Mouse (Mus musculus) liver, embryonic 15.5 days (tissue): ENCODE measurements at regions not wholly inside any gene's neighbourhood (a gene's known extent, or its start where the extent isn't known, plus 50 kb on each side); places are given as distances from the start of the nearest gene placed in this dataset.

Source experiments
- ATAC-seq: fragments of 200-750 bp; cut with Nextera tagmentation; 2 replicates; pipeline ENCODE4 v1.8.0; 2017; ENCODE audit warnings: moderate number of reproducible peaks, mild to moderate bottlenecking, moderate library complexity; ENCODE audit not compliant: insufficient read depth
- H3K27ac ChIP-seq: fragments of 300-500 bp; sonication (generic); replicated peaks from 2 replicates; pipeline ENCODE4 v1.5.1; 2015; ENCODE audit warnings: mild to moderate bottlenecking, inconsistent platforms
- H3K27me3 ChIP-seq: fragments of 300-500 bp; sonication (generic); 2 replicates; pipeline ENCODE4 v1.6.1; 2015; ENCODE audit warnings: mild to moderate bottlenecking, inconsistent platforms
- H3K36me3 ChIP-seq: fragments of 300-500 bp; sonication (generic); replicated peaks from 2 replicates; pipeline ENCODE4 v1.6.1; 2015; ENCODE audit warnings: moderate library complexity, mild to moderate bottlenecking, inconsistent platforms
- H3K4me1 ChIP-seq: fragments of 300-500 bp; sonication (generic); replicated peaks from 2 replicates; pipeline ENCODE4 v1.6.1; 2015; ENCODE audit warnings: inconsistent platforms
- H3K4me2 ChIP-seq: fragments of 300-500 bp; sonication (generic); 2 replicates; pipeline ENCODE4 v1.6.1; 2015; ENCODE audit warnings: moderate library complexity, mild to moderate bottlenecking, inconsistent platforms
- H3K4me3 ChIP-seq: fragments of 300-500 bp; sonication (generic); replicated peaks from 2 replicates; pipeline ENCODE4 v1.5.1; 2015; ENCODE audit warnings: mild to moderate bottlenecking, inconsistent platforms
- H3K9ac ChIP-seq: fragments of 300-500 bp; sonication (generic); 2 replicates; pipeline ENCODE4 v1.6.1; 2015; ENCODE audit warnings: moderate library complexity, mild to moderate bottlenecking, inconsistent platforms
- H3K9me3 ChIP-seq: fragments of 300-500 bp; sonication (generic); replicated peaks from 2 replicates; pipeline ENCODE4 v1.6.1; 2016; ENCODE audit warnings: inconsistent platforms
- WGBS: fragments of 180-500 bp; shearing (Covaris S2); methylation state at CpG from one replicate; pipeline ENCODE4 v1.1.7; 2015; ENCODE audit warnings: mixed read lengths; ENCODE audit not compliant: insufficient replicate concordance; 5-methylcytosine and 5-hydroxymethylcytosine counted together

DNA sequence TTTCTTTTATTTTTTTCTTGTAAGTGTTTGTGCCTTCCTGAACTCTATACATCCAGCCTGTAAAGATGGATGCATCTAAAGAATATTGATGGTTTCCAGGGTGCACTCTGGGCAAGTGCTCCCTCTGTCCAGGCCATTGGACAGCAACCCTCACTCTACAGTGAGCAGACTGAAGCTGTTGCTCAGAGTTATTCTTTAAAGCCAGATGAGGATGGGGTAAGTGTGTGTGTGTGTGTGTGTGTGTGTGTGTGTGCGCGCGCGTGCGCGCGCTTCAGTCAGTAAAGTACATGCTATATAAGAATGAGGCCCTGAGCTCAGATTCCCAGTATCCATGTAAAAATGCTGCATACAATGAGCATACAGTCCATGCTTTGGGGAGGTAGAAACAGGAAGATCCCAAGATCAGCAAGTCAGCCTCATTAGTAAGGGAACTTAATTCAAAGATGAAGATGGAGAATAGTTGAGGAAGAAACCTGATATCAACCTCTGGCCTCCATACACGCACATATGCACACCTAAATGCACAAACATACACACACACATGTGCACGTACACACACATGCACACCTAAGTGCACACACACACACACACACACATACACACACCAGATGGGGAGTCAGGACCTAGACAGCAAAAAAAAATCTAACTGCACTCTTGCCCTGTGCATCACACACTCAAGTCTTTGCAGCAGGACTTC is 214.4 kb downstream of the Irs2 start:
- Histone ChIP-seq H3K36me3 (no peaks in the 10 kb centered on the region), H3K4me1 (no peaks in the 10 kb centered on the region), H3K9me3 (no peaks in the 10 kb centered on the region), H3K9ac (no peak overlapping the region), H3K27ac (no peak overlapping the region), H3K4me2 (no peak overlapping the region), H3K27me3 (no peaks in the 10 kb centered on the region), H3K4me3 (no peak overlapping the region)
- no peak for ATAC-seq
- 86% methylated on average over 9 of the region's 9 CpGs for WGBS

DNA sequence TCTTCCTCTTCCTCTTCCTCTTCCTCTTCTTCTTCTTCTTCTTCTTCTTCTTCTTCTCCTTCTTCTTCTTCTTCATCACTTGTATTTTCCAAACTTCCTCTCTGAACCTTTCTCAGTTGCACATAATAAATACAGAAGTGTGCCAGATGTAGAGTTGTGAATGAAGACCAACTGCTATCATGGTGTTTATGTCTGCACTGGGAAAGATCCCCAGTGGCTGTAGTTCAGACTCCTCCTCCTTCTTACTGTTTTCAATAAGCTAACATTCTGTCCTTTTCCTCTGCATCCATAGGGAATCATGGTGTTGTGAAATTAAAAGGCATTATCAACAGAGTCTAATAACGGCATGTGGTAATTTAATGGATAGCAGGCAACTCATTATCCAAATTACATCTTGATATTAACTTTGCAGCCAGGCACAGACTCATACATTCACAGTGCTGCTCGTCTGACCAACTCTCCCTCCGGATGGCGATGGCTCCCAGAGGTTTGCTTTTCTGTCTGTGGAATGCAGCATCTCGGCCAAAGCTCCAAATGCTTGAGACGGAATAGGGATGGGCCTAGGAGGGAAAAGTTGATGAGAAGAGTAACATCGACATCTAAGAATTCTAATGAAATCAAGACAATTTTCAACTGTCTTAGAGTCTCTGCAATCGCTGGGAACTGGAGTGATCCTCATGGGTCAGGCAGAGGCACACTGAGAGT is 219.6 kb downstream of the Irs2 start:
- no peak for ATAC-seq
- no peak overlapping the region for H3K27ac ChIP-seq
- H3K4me2 ChIP-seq: no peak overlapping the region
- no peaks in the 10 kb centered on the region for H3K27me3 ChIP-seq
- no peak overlapping the region for H3K4me3 ChIP-seq
- H3K9ac ChIP-seq: no peak overlapping the region
- no peaks in the 10 kb centered on the region for H3K4me1 ChIP-seq
- no peaks in the 10 kb centered on the region for H3K9me3 ChIP-seq
- no peaks in the 10 kb centered on the region for H3K36me3 ChIP-seq
- WGBS: 66% methylated on average over 8 of the region's 8 CpGs

DNA sequence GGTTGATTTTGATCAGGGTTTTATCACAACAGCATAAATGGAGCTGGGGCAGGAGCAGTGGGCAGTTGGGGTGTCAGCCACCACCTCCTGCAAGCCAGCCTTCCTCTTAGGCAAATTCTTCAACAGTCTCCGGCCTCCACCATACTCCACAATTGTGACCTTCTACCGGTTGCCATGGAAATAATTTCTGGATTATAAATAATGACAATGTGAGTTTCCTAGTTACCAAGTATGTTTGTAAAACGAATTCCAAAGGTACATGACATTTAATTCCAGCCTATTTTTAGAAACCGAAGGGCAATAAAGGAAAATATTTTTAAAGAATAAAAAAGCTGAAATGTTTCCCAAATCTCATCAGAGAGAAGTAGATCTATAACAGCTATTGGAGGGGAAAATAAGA is 222.5 kb downstream of the Irs2 start:
- no peak for ATAC-seq
- no peaks in the 10 kb centered on the region for H3K9me3 ChIP-seq
- H3K4me3 ChIP-seq: no peak overlapping the region
- H3K9ac ChIP-seq: no peak overlapping the region
- no peaks in the 10 kb centered on the region for H3K4me1 ChIP-seq
- WGBS: 53% methylated on average over 4 of the region's 4 CpGs
- no peak overlapping the region for H3K27ac ChIP-seq
- H3K27me3 ChIP-seq: no peaks in the 10 kb centered on the region
- H3K4me2 ChIP-seq: no peak overlapping the region
- H3K36me3 ChIP-seq: no peaks in the 10 kb centered on the region

DNA sequence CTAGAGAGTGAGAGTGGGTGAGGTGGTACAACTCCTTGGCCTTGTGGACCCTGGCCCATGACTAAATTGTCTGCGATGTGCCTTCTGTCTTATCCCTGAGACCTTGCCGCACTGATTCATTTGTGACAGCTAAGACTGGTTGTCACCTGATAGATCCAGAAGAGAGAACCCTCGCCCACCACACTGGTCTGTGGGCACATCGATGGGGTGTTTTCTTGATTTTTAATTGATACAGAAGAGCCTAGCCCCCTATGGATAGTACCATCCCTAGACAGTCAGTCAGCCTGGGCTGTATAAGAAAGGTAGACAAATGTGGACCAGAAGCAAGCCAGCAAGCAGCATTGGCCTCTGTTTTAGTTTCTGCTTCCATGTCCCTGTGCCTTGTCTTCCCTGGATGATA is 222.9 kb downstream of the Irs2 start:
- 63% methylated on average over 4 of the region's 4 CpGs for WGBS
- H3K9ac ChIP-seq: no peak overlapping the region

DNA sequence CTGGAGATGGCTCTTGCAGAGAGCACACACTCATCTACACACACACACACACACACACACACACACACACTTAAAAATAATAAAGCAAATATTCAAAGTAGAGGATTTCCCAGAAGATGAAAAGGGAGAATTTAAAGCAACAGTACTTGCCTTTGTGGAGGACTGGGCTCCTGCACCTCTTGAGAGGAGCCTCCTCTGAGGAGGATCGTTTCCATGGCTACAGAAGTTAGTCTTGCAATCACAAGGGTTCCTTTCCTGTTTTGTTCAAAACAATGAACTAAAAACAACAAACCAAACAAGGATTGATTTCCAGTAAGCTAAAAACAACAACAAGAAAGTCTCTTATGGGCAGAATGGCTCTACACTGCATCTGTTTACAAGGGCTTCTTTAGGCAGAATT is 223.8 kb downstream of the Irs2 start:
- H3K9ac ChIP-seq: no peak overlapping the region
- H3K4me3 ChIP-seq: no peak overlapping the region
- H3K9me3 ChIP-seq: no peaks in the 10 kb centered on the region
- no peaks in the 10 kb centered on the region for H3K4me1 ChIP-seq
- H3K27me3 ChIP-seq: no peaks in the 10 kb centered on the region
- no peak overlapping the region for H3K4me2 ChIP-seq
- WGBS: 24% methylated on average over 1 of the region's 1 CpGs
- no peak for ATAC-seq
- no peak overlapping the region for H3K27ac ChIP-seq
- H3K36me3 ChIP-seq: no peaks in the 10 kb centered on the region

More for the DNA sequence above, 222.9 kb downstream of the Irs2 start:
- no peaks in the 10 kb centered on the region for H3K27me3 ChIP-seq
- no peaks in the 10 kb centered on the region for H3K36me3 ChIP-seq
- no peak overlapping the region for H3K27ac ChIP-seq
- H3K9me3 ChIP-seq: no peaks in the 10 kb centered on the region
- H3K4me3 ChIP-seq: no peak overlapping the region
- ATAC-seq: no peak
- no peak overlapping the region for H3K4me2 ChIP-seq
- H3K4me1 ChIP-seq: no peaks in the 10 kb centered on the region

DNA sequence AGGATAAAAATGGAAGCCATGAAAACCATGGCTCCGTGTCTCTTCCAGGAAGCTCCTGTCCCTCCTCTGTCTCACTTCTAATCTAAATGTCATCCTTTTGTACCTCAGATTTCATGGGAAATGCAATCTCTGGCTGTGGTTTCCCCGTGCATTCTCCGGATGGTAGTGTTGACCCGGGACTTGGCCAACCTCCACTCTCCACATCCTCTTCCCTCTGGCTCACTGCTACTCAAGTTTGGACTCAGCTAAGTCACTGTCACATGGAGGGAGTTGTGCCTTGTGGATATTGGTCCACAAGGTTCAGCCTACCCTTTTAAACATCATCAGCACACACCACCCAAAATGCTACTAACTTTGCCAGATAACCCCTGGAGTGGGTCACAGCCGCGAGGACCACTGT is 226.4 kb downstream of the Irs2 start:
- Histone ChIP-seq H3K4me1 (no peaks in the 10 kb centered on the region), H3K27me3 (no peaks in the 10 kb centered on the region), H3K36me3 (no peaks in the 10 kb centered on the region), H3K9ac (no peak overlapping the region), H3K9me3 (no peaks in the 10 kb centered on the region), H3K4me2 (no peak overlapping the region), H3K27ac (no peak overlapping the region), H3K4me3 (no peak overlapping the region)
- WGBS: 73% methylated on average over 6 of the region's 6 CpGs
- ATAC-seq: no peak

DNA sequence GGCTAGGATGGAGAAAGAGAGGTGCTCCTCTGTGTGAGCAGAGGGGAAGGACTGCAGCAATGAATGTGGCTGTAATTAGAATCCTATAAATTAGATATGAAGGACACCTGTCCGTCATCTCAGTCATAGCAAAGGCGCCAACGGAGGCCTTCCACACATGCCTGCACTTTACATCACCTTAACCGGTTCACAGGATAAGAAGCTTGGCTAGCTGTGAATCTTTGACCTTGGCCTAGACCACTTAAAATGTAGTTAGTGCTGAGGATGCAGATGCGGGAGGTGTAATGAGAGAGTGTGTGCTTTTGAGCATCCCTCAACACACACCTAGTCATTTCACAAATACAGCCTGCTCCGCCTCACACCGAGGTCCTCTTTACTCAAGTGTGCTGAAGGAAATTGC is 228.6 kb downstream of the Irs2 start:
- Histone ChIP-seq H3K4me1 (no peaks in the 10 kb centered on the region), H3K4me2 (no peak overlapping the region), H3K27ac (no peak overlapping the region), H3K27me3 (no peaks in the 10 kb centered on the region), H3K36me3 (no peaks in the 10 kb centered on the region), H3K9ac (no peak overlapping the region), H3K4me3 (no peak overlapping the region), H3K9me3 (no peaks in the 10 kb centered on the region)
- WGBS: 69% methylated on average over 7 of the region's 7 CpGs
- no peak for ATAC-seq

DNA sequence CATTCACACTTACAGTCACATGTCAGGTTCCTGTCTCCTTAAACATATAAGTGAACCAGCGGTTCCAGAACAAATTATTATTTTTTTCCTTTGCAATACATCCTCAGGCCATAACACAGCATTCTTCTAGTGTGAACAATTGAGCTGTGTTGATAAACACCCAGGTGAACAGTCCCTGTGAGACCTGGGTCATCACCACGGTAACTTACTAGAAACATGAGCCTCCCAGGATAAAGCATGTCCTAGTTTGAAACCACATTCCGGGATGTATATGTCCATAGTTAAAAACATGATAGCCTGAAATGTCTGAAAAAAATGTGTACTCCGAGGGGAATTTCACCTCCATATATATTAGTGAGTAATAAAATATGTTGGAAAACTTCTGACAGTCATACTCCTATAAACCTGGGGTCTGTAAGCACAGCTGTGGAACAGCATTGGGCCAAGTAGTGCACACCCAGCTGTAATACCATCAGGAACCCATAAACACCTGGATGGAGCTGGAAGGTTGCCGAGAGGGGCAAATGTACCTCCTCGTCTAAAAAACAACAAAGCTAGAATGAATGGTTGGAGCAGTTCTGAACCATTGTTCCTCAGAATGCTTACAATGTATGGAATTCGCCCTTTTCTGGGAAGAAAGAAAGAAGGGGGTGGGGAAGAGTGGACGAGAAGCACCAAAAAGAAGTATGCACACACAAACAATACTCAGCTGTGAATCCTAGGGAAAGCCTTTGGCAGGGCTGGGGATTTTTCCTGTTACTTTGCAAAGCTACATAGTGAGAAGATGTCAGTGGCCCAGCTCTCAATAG is 232.9 kb downstream of the Irs2 start:
- H3K4me3 ChIP-seq: no peak overlapping the region
- no peak overlapping the region for H3K27ac ChIP-seq
- H3K9ac ChIP-seq: no peak overlapping the region
- no peak overlapping the region for H3K4me2 ChIP-seq
- H3K9me3 ChIP-seq: no peaks in the 10 kb centered on the region
- no peak for ATAC-seq
- WGBS: 58% methylated on average over 8 of the region's 8 CpGs
- H3K36me3 ChIP-seq: no peaks in the 10 kb centered on the region
- no peaks in the 10 kb centered on the region for H3K4me1 ChIP-seq
- no peaks in the 10 kb centered on the region for H3K27me3 ChIP-seq

DNA sequence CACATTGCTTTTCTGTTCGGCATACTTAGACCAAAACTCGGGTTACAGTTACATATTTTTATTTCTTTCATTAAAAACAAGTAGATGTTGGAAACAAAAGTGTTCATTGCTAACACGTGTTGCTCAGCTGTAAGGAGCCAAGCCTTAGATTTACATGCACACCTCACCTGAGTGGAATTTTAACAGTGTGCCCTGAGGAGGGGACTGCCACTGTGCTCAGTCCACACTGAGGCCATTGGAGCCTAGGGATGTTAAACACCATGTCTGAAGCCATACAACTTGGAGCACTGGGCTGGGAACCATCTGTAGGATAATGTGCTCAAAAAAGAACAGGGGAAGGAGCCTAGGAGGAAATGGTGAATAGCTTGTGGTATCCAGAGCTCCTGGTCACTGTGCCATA is 233.5 kb downstream of the Irs2 start:
- no peak overlapping the region for H3K4me2 ChIP-seq
- H3K27ac ChIP-seq: no peak overlapping the region
- H3K4me1 ChIP-seq: no peaks in the 10 kb centered on the region
- no peak overlapping the region for H3K9ac ChIP-seq
- WGBS: 56% methylated on average over 3 of the region's 3 CpGs
- H3K27me3 ChIP-seq: no peaks in the 10 kb centered on the region
- ATAC-seq: no peak
- H3K9me3 ChIP-seq: no peaks in the 10 kb centered on the region
- H3K4me3 ChIP-seq: no peak overlapping the region
- H3K36me3 ChIP-seq: no peaks in the 10 kb centered on the region

DNA sequence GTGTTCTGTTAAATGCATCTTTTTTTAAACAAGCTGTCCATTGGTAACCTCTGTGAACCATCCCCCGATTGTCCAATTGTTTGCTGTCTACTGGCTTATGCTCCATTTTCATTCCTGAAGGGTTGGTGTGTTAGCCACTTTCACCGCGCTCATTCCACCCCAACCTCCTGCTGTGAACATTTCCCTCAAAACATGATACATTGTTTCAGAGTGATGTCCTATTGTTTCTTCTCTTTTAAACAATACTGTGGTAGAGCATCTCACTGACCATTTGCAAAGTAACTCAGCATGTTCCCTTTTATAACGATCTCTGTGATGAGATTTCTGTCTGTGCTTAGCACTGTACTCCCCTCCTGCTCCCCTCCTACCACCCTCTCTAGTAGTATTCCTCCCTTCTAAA is 240.1 kb downstream of the Irs2 start:
- Histone ChIP-seq H3K4me1 (no peaks in the 10 kb centered on the region), H3K9ac (no peak overlapping the region), H3K36me3 (no peaks in the 10 kb centered on the region), H3K27ac (no peak overlapping the region), H3K9me3 (no peaks in the 10 kb centered on the region), H3K4me3 (no peak overlapping the region), H3K27me3 (no peaks in the 10 kb centered on the region), H3K4me2 (no peak overlapping the region)
- no peak for ATAC-seq
- WGBS: 62% methylated on average over 4 of the region's 4 CpGs

DNA sequence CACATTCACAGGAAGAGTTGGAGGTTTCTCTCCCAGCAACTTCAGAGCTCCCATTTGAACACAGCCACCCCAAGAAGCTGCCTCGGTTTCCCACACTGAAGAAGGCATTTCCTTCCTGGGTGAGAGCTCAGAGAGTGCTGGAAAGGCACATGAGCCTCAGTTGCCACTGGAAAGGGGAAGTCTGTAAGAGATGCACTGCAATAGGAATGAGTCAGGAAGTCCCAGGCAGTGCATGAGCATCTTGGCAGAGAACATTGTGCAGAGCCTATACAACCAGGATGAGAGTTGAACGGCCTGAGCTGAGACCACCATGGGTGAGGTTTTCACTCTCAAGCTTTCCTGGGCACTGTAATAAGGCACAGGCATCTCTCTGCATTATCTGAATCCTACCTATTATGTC is 244.4 kb downstream of the Irs2 start:
- no peak for ATAC-seq
- Histone ChIP-seq H3K4me2 (no peak overlapping the region), H3K36me3 (no peaks in the 10 kb centered on the region), H3K4me3 (no peak overlapping the region), H3K4me1 (no peaks in the 10 kb centered on the region), H3K9ac (no peak overlapping the region), H3K27me3 (no peaks in the 10 kb centered on the region), H3K9me3 (no peaks in the 10 kb centered on the region), H3K27ac (no peak overlapping the region)
- 26% methylated on average over 2 of the region's 2 CpGs for WGBS
